Comparison of ENCODE assay signal across 16 mouse cellular contexts in genomic region chr16:8529389-8529788, GRCm38 (mm10). TPM values are rescaled to one million over a fixed set of nuclear protein-coding genes. Genes with fewer than 3 reads are reported as not detected.
DNase-seq lines count a peak whose midpoint lies in the region; ATAC-seq and TF ChIP-seq lines count a peak whose summit lies in the region.
"Had no signal": no experiment of that assay in that cellular context is flagged by ENCODE, and none has a peak within 500 bp of the region (broad histone marks: within the 10 kb centered on the region; RNA-seq: fewer than 3 reads in every experiment).

No protein-coding gene starts in this region.

- no peak overlapping the region for H3K9ac ChIP-seq in hindbrain, embryonic 13.5 days
- H3K9ac ChIP-seq in hindbrain, embryonic 16.5 days (ENCODE audit: low read depth, low read length): no peak overlapping the region
- H3K9ac ChIP-seq in midbrain, embryonic 11.5 days (ENCODE audit: low read length): no peak overlapping the region
- H3K9ac ChIP-seq in limb, embryonic 14.5 days (ENCODE audit: low read depth, low read length, severe bottlenecking): no peak overlapping the region
- H3K9ac ChIP-seq: forebrain, embryonic 12.5 days; heart, embryonic 12.5 days had no signal

- H3K9me3 ChIP-seq in hindbrain, embryonic 13.5 days: no peaks in the 10 kb centered on the region
- H3K9me3 ChIP-seq in hindbrain, embryonic 16.5 days (ENCODE audit: control insufficient read depth, low read length): no peaks in the 10 kb centered on the region
- H3K9me3 ChIP-seq in midbrain, embryonic 11.5 days (ENCODE audit: control insufficient read depth, low read length): no peaks in the 10 kb centered on the region
- H3K9me3 ChIP-seq in midbrain, embryonic 10.5 days (replicated peaks): no peaks in the 10 kb centered on the region
- no peaks in the 10 kb centered on the region for H3K9me3 ChIP-seq in limb, embryonic 14.5 days (ENCODE audit: control insufficient read depth, low read length)
- H3K9me3 ChIP-seq: forebrain, embryonic 12.5 days; heart, embryonic 12.5 days had no signal

- H3K36me3 ChIP-seq in hindbrain, embryonic 13.5 days: peaks cover 9% of the 10 kb centered on the region; the same call in 1 of the 2 replicates
- H3K36me3 ChIP-seq in hindbrain, embryonic 16.5 days (ENCODE audit: control insufficient read depth, insufficient read depth, low read length): no peaks in the 10 kb centered on the region
- no peaks in the 10 kb centered on the region for H3K36me3 ChIP-seq in midbrain, embryonic 11.5 days (ENCODE audit: control insufficient read depth, insufficient read depth, low read length)
- 0 out of 2 replicates have a peak, but pooled peaks cover 3% of the 10 kb centered on the region for H3K36me3 ChIP-seq in midbrain, embryonic 10.5 days
- H3K36me3 ChIP-seq in limb, embryonic 14.5 days (ENCODE audit: control insufficient read depth, insufficient read depth, low read length): no peaks in the 10 kb centered on the region
- H3K36me3 ChIP-seq: forebrain, embryonic 12.5 days; heart, embryonic 12.5 days had no signal

- H3K4me1 ChIP-seq in hindbrain, embryonic 13.5 days (replicated peaks): peaks cover 36% of the 10 kb centered on the region
- peaks cover 2% of the 10 kb centered on the region for H3K4me1 ChIP-seq in hindbrain, embryonic 16.5 days (ENCODE audit: control insufficient read depth, insufficient read depth, low read depth, low read length)
- no peaks in the 10 kb centered on the region for H3K4me1 ChIP-seq in midbrain, embryonic 11.5 days (ENCODE audit: control insufficient read depth, insufficient read depth, low read length)
- H3K4me1 ChIP-seq in midbrain, embryonic 10.5 days: 0 out of 2 replicates have a peak, but pooled peaks cover 5% of the 10 kb centered on the region
- H3K4me1 ChIP-seq in limb, embryonic 14.5 days (ENCODE audit: control insufficient read depth, insufficient read depth, low read length): peaks cover 15% of the 10 kb centered on the region

- H3K27me3 ChIP-seq in hindbrain, embryonic 13.5 days: 0 out of 2 replicates have a peak, but pooled peaks cover 2% of the 10 kb centered on the region
- H3K27me3 ChIP-seq in hindbrain, embryonic 16.5 days (replicated peaks; ENCODE audit: control insufficient read depth, insufficient read depth, low read length): no peaks in the 10 kb centered on the region
- H3K27me3 ChIP-seq in midbrain, embryonic 11.5 days (ENCODE audit: control insufficient read depth, insufficient read depth, low read length): no peaks in the 10 kb centered on the region
- no peaks in the 10 kb centered on the region; the same call in 1 of the 2 replicates for H3K27me3 ChIP-seq in midbrain, embryonic 10.5 days (ENCODE audit: low read depth, poor library complexity, severe bottlenecking)
- no peaks in the 10 kb centered on the region for H3K27me3 ChIP-seq in limb, embryonic 14.5 days (ENCODE audit: control insufficient read depth, insufficient read depth, low read length)
- H3K27me3 ChIP-seq: heart, embryonic 12.5 days; Patski had no signal

- 0 out of 2 replicates have a peak overlapping the region, but pooled peaks have one; percentile 8 for H3K27ac ChIP-seq in hindbrain, embryonic 13.5 days
- H3K27ac ChIP-seq in hindbrain, embryonic 16.5 days (ENCODE audit: low read depth, low read length): no peak overlapping the region; the same call in 1 of the 2 replicates
- H3K27ac ChIP-seq in midbrain, embryonic 11.5 days (ENCODE audit: low read depth, low read length): no peak overlapping the region
- no peak overlapping the region for H3K27ac ChIP-seq in midbrain, embryonic 10.5 days (replicated peaks)
- 0 out of 2 replicates have a peak overlapping the region, but pooled peaks have one; percentile 26 for H3K27ac ChIP-seq in limb, embryonic 14.5 days (replicated peaks; ENCODE audit: low read depth, low read length)
- H3K27ac ChIP-seq: forebrain, embryonic 12.5 days had no signal

- ATAC-seq in hindbrain, embryonic 13.5 days (ENCODE audit: low FRiP score): no peak
- no peak for ATAC-seq in hindbrain, embryonic 16.5 days
- ATAC-seq in midbrain, embryonic 11.5 days (ENCODE audit: low FRiP score): no peak
- no peak for ATAC-seq in limb, embryonic 14.5 days (ENCODE audit: low FRiP score, low read depth)
- ATAC-seq in granulocyte monocyte progenitor cell, adult 5-6 weeks (replicated peaks; ENCODE audit: poor library complexity, severe bottlenecking): no peak
- ATAC-seq: forebrain, embryonic 16.5 days; Patski had no signal

- peak; percentile 39 for DNase-seq in midbrain, embryonic 11.5 days (ENCODE audit: low spot score, missing footprints)
- no peak for DNase-seq in midbrain, embryonic 10.5 days (ENCODE audit: low spot score)
- no peak for DNase-seq in limb, embryonic 14.5 days (ENCODE audit: low spot score)
- no peak for DNase-seq in cerebellum, adult 9-10 months
- DNase-seq: adrenal gland, postnatal 14 days; cerebellum, adult 11-12 months; cerebellum, adult 9-11 months; cerebellum, postnatal 36 days; gastrocnemius, postnatal 14 days had no signal

- no peak for TF ChIP-seq POLR2A in limb, embryonic 14.5 days (IDR thresholded peaks at IDR 0.05; ENCODE audit: borderline replicate concordance, extremely low read depth, insufficient read depth, insufficient read length)

- 97% methylated on average over 1 of the region's 1 CpGs for WGBS in hindbrain, embryonic 13.5 days
- WGBS in hindbrain, embryonic 16.5 days: 93% methylated on average over 1 of the region's 1 CpGs
- WGBS in midbrain, embryonic 11.5 days: 83% methylated on average over 1 of the region's 1 CpGs
- 100% methylated on average over 1 of the region's 1 CpGs for WGBS in midbrain, embryonic 10.5 days
- 83% methylated on average over 1 of the region's 1 CpGs for WGBS in limb, embryonic 14.5 days

- H3K4me2 ChIP-seq in hindbrain, embryonic 13.5 days: no peak overlapping the region
- H3K4me2 ChIP-seq in hindbrain, embryonic 16.5 days (ENCODE audit: low read length): no peak overlapping the region
- H3K4me2 ChIP-seq in midbrain, embryonic 11.5 days: no peak overlapping the region
- H3K4me2 ChIP-seq in limb, embryonic 14.5 days (replicated peaks; ENCODE audit: low read depth, low read length, severe bottlenecking): no peak overlapping the region
- H3K4me2 ChIP-seq: forebrain, embryonic 12.5 days; heart, embryonic 12.5 days had no signal

- H3K4me3 ChIP-seq in hindbrain, embryonic 13.5 days: no peak overlapping the region
- no peak overlapping the region for H3K4me3 ChIP-seq in hindbrain, embryonic 16.5 days (ENCODE audit: low read length)
- no peak overlapping the region for H3K4me3 ChIP-seq in midbrain, embryonic 11.5 days (ENCODE audit: low read depth, low read length)
- H3K4me3 ChIP-seq in midbrain, embryonic 10.5 days: no peak overlapping the region
- no peak overlapping the region for H3K4me3 ChIP-seq in limb, embryonic 14.5 days (replicated peaks; ENCODE audit: low read length)
- H3K4me3 ChIP-seq: forebrain, embryonic 12.5 days; heart, embryonic 12.5 days had no signal

RNA-seq across cellular contexts. Expression of gene Abat, which starts 16.2 kb away (rescaled TPM):
- 81.1 and 88.3 TPM in 2 replicates for polyA plus RNA-seq in hindbrain, embryonic 13.5 days (2015; fragmentation: Nextera tagmentation; extraction: Ambion mirVana)
- 95.2 and 106 TPM in 2 replicates for polyA plus RNA-seq in hindbrain, embryonic 16.5 days (2015; fragmentation: Nextera tagmentation; extraction: Ambion mirVana)
- 18.1 and 19.6 TPM in 2 replicates for polyA plus RNA-seq in midbrain, embryonic 11.5 days (2014; fragmentation: Nextera tagmentation; extraction: Ambion mirVana)
- 16.4 and 23.4 TPM in 2 replicates for polyA plus RNA-seq in midbrain, embryonic 10.5 days (2016; fragmentation: Nextera tagmentation; extraction: Ambion mirVana)
- polyA plus RNA-seq in limb, embryonic 14.5 days (2012; rRNA removed): 23.2 and 25.9 TPM in 2 replicates
- 19.1 and 23.6 TPM in 2 replicates for polyA plus RNA-seq in limb, embryonic 14.5 days (2014; fragmentation: Nextera tagmentation; extraction: Ambion mirVana)
- not detected in 2 replicates for total RNA-seq in granulocyte monocyte progenitor cell, adult 5-6 weeks (2014; fragmentation: Nextera tagmentation)
- not detected in 2 replicates for total RNA-seq in granulocyte monocyte progenitor cell, adult 5-6 weeks (2017)

RNA-seq across cellular contexts. Expression of gene Mettl22, which starts 58.8 kb away (rescaled TPM):
- polyA plus RNA-seq in hindbrain, embryonic 13.5 days (2015; fragmentation: Nextera tagmentation; extraction: Ambion mirVana): 34.6 and 34.8 TPM in 2 replicates
- 53.7 and 58.4 TPM in 2 replicates for polyA plus RNA-seq in hindbrain, embryonic 16.5 days (2015; fragmentation: Nextera tagmentation; extraction: Ambion mirVana)
- polyA plus RNA-seq in midbrain, embryonic 11.5 days (2014; fragmentation: Nextera tagmentation; extraction: Ambion mirVana): 17.6 and 24.3 TPM in 2 replicates
- 23.6 and 25.7 TPM in 2 replicates for polyA plus RNA-seq in midbrain, embryonic 10.5 days (2016; fragmentation: Nextera tagmentation; extraction: Ambion mirVana)
- 42.4 and 42.6 TPM in 2 replicates for polyA plus RNA-seq in limb, embryonic 14.5 days (2012; rRNA removed)
- 22.9 and 28.7 TPM in 2 replicates for polyA plus RNA-seq in limb, embryonic 14.5 days (2014; fragmentation: Nextera tagmentation; extraction: Ambion mirVana)
- total RNA-seq in granulocyte monocyte progenitor cell, adult 5-6 weeks (2014; fragmentation: Nextera tagmentation): 23.8 and 25.0 TPM in 2 replicates
- total RNA-seq in granulocyte monocyte progenitor cell, adult 5-6 weeks (2017): 10.3 and 11.5 TPM in 2 replicates

Comparison
In these comparisons a context has a peak if more than half of its experiments do, and no peak if none do; other contexts are left out.
1. H3K27ac ChIP-seq: peak in hindbrain, embryonic 13.5 days (single experiment) and limb, embryonic 14.5 days (single experiment); none in hindbrain, embryonic 16.5 days (single experiment), midbrain, embryonic 11.5 days (single experiment) and midbrain, embryonic 10.5 days (single experiment).